Mouse (Mus musculus) embryonic fibroblast, embryonic 13.5 days (primary cell): ENCODE measurements around the gene Kmt2c. TPM values are rescaled to one million over a fixed set of nuclear protein-coding genes. Genes with fewer than 3 reads are reported as not detected.
"Not testable (repeated sequence)": the region's sequence is repeated elsewhere in the genome, so short reads cannot be mapped to it uniquely, and the experiment has no call there.

ENCODE experiments used
- H3K27ac ChIP-seq: 2 replicates; pipeline ENCODE4 v1.5.1; 2012; ENCODE audit warnings: low read length, control low read depth, inconsistent platforms; ENCODE audit not compliant: insufficient read depth
- H3K4me1 ChIP-seq: 2 replicates; pipeline ENCODE4 v1.6.1; 2011; ENCODE audit warnings: low read length; ENCODE audit not compliant: control insufficient read depth, insufficient read depth
- H3K4me3 ChIP-seq: 2 replicates; pipeline ENCODE4 v1.5.1; 2011; ENCODE audit warnings: mild to moderate bottlenecking, control low read depth, low read length; ENCODE audit not compliant: insufficient read depth
- CTCF ChIP-seq: IDR thresholded peaks from 2 replicates; pipeline ENCODE4 v1.5.1; 2011; ENCODE audit warnings: mild to moderate bottlenecking, control low read depth, low read length, moderate library complexity, borderline replicate concordance; ENCODE audit not compliant: insufficient read depth
- POLR2A ChIP-seq: IDR thresholded peaks from 2 replicates; pipeline ENCODE4 v1.6.1; 2011; ENCODE audit warnings: low read depth, mild to moderate bottlenecking, control low read depth, low read length, moderate library complexity
- polyA plus RNA-seq: library from polyadenylated mRNA; stranded (reverse); fragments of >200 nt; gene quantifications from 2 replicates; pipeline ENCODE4 v1.2.4, GENCODE M21; 2011; ENCODE audit warnings: low read depth; ENCODE audit not compliant: missing spikeins, insufficient read length

The Kmt2c gene
- polyA plus RNA-seq, 1 experiment: 28.6 TPM

DNA sequence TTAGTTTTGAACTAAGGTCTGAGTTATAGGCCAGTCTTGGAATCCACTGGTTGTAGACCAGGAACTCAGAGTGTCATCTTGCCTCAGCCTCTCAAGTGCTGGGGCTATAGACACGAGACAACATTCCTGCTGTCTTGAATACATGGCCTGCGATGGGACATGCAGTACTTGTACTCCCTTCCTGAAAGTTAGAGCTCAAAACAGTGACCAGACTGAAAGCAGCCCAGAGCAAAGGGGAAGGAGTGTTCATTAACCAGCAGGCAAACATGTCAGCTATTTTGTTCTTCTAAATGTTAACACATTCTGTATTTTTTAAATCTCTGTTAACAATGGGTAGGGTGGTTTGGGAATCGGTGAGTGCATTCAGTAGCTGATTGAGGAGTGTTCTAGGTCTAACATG lies 251.5 kb downstream of the Kmt2c start:
- no peak overlapping the region for H3K4me3 ChIP-seq
- no peak overlapping the region for H3K27ac ChIP-seq
- H3K4me1 ChIP-seq: no peaks in the 10 kb centered on the region
- TF ChIP-seq CTCF (no peak), POLR2A (no peak)

DNA sequence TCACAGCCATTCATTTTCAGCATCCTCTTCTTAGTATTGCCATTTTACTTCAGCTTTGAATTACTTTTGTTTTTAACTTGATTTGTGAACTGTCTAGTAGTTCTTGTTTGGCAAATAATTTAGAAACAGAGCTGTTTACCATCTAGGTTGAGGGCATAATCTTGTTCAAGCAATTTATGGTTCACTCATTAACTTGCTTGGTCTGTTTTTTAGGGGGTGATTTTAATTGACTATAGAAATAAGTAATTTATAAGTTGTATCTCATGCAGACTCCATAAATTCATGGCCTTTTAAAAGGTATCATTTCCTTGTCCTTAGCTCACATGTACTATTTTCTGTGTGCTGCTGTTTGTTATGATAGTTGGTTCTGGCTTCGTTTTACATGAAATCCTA lies 252.1 kb downstream of the Kmt2c start:
- no peak for TF ChIP-seq CTCF
- no peak for TF ChIP-seq POLR2A
- Histone ChIP-seq H3K4me3 (no peak overlapping the region), H3K4me1 (no peaks in the 10 kb centered on the region), H3K27ac (no peak overlapping the region)

DNA sequence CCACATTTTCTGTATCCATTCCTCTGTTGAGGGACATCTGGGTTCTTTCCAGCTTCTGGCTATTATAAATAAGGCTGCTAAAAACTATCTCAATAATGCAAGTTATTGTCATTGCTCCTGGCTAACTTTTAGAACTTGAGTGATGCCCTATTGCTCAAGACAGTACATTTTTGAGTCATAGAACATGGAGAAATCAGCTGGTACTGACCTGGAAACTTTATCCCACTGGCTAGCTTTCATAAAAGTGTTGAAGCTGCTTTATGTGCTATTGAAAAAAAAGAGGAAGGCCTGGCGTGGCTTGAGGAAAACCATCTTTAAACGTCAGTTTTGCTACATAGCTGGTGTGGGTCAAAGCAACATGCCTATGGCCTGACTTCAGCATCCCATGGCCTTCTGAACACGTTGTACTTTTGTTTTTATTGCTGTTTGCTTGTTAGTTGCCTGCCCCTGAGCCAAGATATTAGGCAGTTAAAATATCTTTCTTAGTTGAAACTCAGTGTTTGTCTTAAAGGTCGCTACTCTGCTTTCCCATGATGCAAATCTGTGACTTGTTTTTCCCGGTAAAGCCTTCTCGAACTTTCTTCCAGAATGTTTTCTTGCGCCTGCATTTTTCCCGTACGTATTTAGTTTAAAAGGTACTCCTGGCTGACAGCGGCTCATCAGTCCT lies 252.6 kb downstream of the Kmt2c start:
- Histone ChIP-seq H3K27ac (no peak overlapping the region), H3K4me1 (no peaks in the 10 kb centered on the region), H3K4me3 (no peak overlapping the region)
- TF ChIP-seq POLR2A: no peak
- TF ChIP-seq CTCF: no peak

DNA sequence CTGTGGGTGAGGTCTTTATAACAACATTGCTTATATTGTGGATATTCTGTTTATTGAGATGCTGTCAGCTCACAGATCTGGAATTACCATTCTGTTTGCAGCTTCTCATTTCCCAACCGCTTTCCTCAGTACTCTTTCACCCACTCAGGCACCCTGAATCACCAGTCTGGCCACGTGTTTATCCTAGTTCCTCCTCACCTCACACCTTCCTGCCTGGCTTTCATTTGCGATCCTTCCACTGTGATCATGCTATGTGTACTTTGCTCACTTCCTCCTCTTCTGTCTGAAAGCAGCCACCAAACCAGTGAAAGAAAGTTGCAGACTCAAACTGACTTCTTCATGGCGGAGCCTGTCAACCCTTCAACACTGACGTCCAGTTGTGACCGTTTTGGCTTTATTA lies 255.5 kb downstream of the Kmt2c start:
- Histone ChIP-seq H3K27ac (no peak overlapping the region), H3K4me3 (no peak overlapping the region), H3K4me1 (no peaks in the 10 kb centered on the region)
- TF ChIP-seq CTCF: no peak
- TF ChIP-seq POLR2A: no peak

DNA sequence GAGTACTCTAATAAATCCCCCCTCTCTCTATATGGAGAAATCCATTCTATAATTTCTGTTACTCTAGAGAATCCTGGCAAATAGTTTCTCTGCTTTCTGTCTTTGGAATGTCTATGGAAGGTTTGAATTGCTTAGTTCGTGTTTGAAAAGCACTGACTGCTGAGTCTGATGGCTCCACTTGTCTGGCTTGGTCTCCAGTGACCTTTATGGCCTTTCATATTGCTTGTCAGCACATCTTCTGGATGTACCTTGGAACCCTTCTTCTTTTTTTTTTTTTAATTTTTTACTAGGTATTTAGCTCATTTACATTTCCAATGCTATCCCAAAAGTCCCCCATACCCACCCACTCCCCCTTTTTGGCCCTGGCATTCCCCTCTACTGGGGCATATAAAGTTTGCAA lies 274.2 kb downstream of the Kmt2c start:
- not testable (repeated sequence) for H3K27ac ChIP-seq, H3K4me3 ChIP-seq, H3K4me1 ChIP-seq

DNA sequence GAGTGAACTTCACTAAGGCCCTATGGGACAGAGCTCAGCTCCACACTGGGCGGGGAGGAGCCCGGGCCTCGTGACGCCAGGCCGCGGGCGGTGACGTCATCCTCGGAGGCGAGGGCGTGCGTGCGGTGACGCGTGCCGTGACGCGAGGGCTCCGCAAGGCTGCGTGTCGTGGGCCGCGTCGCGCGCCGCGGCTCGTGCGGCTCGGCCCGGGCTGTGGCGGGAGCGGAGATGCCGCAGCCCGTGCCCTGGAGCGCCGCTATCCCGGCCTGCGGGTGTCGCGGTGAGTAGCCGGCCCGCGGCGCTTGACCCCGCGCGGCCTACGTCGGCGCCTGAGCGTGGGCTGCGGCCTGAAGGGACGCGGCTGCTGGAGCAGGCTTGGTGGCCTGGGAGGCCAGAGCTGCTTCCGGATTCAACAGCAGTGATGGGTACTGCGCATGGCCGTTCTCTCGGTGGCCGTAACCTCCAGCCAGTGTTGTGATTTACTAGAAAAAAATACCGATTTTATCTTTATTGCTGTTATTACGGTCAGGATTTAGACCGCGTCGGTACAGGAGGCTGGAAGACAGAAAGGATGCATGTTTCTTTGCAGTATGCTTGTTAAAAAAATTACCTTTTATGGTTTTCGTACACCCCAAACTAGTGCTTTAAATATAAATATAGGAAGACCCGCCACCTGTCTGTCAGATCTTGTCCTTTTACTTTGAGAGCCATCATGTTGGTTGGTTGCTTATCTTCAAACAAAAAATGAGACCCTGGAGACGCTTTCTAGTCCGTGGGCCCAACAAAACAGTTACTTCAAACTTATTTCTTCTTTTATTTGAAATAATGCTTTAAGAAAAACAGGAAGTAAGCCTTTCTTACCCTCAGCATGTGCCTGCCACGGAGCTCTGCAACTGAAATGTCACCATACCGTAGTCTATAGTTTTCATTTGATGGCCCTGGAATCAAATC lies 275.6 kb downstream of the Kmt2c start, which contains the start of gene E130116L18Rik:
Gene E130116L18Rik, minus strand, starts transcription at position 402 of the 951 bp plus-strand sequence.
- Histone ChIP-seq H3K4me1 (no peaks in the 10 kb centered on the region), H3K27ac (no peak within 1 kb of the TSS), H3K4me3 (peak within 1 kb of the TSS; percentile 71)
- TF ChIP-seq POLR2A (peak; percentile 55; the same call in 1 of the 2 replicates), CTCF (no peak)

Other genes starting within 250 kb of the Kmt2c start
- gene Cct8l1, start 17.3 kb upstream of the Kmt2c start, polyA plus RNA-seq: not detected in 2 replicates
- 6.6 and 9.0 TPM in 2 replicates for gene Xrcc2, start 207.0 kb upstream of the Kmt2c start, polyA plus RNA-seq